Mouse (Mus musculus) ES-Bruce4 (cell line): ENCODE measurements around the gene E4f1.

Source experiments
- CTCF ChIP-seq: IDR thresholded peaks from one replicate; pipeline ENCODE4 v1.8.1; 2011; ENCODE audit warnings: low read depth, low read length
- POLR2A ChIP-seq: IDR thresholded peaks from one replicate; pipeline ENCODE4 v1.8.1; 2011; ENCODE audit warnings: low read length; ENCODE audit not compliant: insufficient read depth

DNA sequence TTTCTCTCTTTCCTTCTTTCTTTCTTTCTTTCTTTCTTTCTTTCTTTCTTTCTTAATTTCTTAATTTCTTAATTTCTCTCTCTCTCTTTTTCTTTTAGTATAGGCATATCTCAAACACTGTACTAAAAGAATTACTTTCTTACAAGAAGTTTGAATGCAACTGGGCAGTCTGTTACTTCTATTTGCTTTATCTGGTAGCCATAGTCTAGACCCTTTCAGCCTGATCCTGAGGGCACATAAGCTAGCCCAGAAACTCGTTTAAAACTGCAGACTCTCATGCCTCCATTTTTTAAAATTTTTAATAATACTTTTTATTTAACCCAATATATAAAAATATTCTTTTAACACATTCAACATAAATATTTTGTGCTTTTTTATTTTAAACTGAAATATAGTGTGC, 9.3 kb upstream of the E4f1 start:
- TF ChIP-seq CTCF = no peak
- no peak for TF ChIP-seq POLR2A
